Mouse (Mus musculus) C2C12 (cell line): ENCODE results near the gene Psme2.

Source experiments
- CEBPB ChIP-seq: IDR thresholded peaks from one replicate; pipeline ENCODE4 v1.6.1; 2011; ENCODE audit warnings: low read depth, mild to moderate bottlenecking, control low read depth, moderate library complexity
- CTCF ChIP-seq: IDR thresholded peaks from one replicate; pipeline ENCODE4 v1.5.1; 2011; ENCODE audit not compliant: control insufficient read depth, insufficient read depth, insufficient read length
- FOSL1 ChIP-seq: IDR thresholded peaks from one replicate; pipeline ENCODE4 v1.8.0; 2011; ENCODE audit warnings: mild to moderate bottlenecking, low read length; ENCODE audit not compliant: poor library complexity, insufficient read depth, severe bottlenecking
- MAX ChIP-seq: IDR thresholded peaks from one replicate; pipeline ENCODE4 v1.6.1; 2011; ENCODE audit warnings: mild to moderate bottlenecking, control low read depth
- MYOD1 ChIP-seq: IDR thresholded peaks from one replicate; pipeline ENCODE4 v1.6.1; 2011; ENCODE audit warnings: low read depth; ENCODE audit not compliant: control insufficient read depth, insufficient read length
- MYOG ChIP-seq: IDR thresholded peaks from one replicate; pipeline ENCODE4 v1.6.1; 2011; ENCODE audit not compliant: control insufficient read depth, insufficient read length; ENCODE audit errors: extremely low read depth
- USF1 ChIP-seq: IDR thresholded peaks from one replicate; pipeline ENCODE4 v1.6.1; 2011; ENCODE audit warnings: low read depth, mild to moderate bottlenecking, control low read depth, moderate library complexity

DNA sequence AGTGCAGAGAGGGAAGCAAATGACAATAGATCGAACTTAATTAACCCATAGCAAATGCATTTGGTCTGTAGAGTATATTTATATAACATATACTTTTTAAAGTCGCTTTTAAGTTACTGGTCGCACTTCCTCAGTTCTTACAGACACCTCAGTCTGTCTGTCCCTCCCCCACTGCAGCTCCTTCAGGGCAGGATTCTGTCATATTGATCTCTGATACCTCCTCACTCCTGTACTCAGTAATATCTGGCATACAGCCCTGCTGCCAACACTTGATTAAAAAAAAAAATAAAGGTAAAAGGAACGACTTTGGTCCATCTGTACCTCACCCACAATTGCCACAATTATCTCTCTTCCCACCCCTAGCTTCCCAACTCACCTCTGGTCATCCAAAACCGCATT lies 6.6 kb downstream of the Psme2 start:
- no peak for TF ChIP-seq CTCF
- TF ChIP-seq CEBPB: no peak
- TF ChIP-seq MAX: no peak
- no peak for TF ChIP-seq FOSL1
- TF ChIP-seq USF1: no peak
- TF ChIP-seq MYOD1: no peak
- TF ChIP-seq MYOG: no peak
